Mouse (Mus musculus) frontal cortex, postnatal 25 days (tissue): ENCODE results near the gene Pgap3.

ENCODE experiments used
- DNase-seq, 2 experiments: peaks; one replicate each; pipeline ENCODE4 v3.0.0; 2022; ENCODE audit warnings: low spot score in 2 of 2

Pgap3 gene

DNA sequence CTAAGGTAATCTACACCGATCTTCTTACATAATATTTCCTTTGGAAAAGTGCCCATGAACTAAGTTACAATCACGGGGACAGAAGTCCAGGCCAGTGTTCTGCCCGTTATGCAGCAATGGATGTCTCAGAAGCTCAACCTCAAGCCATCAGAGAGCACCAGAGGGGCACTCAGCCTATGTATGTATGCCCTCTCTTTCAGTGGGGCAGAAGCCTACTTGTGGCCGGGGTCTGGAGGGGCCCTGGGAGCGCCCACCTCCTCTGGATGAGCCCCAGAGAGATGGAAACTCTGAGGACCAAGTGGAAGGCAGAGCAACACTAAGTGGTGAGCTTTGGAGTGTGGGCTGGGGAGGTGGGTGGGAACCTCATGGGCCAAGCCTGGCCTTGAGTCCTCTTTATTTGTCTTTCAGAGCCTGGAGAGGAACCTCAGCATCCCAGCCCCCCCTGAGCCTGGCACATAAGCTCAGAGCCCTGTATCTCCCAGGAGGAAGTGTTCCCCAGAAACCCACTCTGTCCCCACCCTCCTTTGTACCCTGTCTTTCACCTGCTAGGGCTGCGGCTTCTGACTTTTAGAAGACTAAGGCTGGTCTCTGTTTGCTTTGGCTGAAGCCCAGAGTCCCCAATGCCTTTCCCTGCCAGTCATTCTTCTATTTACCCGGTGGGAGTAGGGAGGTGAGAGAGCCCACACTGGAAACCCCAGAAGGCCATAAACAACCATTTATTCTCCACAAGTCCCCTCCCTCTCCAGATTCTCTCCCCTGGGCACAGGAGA is 43.5 kb downstream of the Pgap3 start:
- no peak for DNase-seq

DNA sequence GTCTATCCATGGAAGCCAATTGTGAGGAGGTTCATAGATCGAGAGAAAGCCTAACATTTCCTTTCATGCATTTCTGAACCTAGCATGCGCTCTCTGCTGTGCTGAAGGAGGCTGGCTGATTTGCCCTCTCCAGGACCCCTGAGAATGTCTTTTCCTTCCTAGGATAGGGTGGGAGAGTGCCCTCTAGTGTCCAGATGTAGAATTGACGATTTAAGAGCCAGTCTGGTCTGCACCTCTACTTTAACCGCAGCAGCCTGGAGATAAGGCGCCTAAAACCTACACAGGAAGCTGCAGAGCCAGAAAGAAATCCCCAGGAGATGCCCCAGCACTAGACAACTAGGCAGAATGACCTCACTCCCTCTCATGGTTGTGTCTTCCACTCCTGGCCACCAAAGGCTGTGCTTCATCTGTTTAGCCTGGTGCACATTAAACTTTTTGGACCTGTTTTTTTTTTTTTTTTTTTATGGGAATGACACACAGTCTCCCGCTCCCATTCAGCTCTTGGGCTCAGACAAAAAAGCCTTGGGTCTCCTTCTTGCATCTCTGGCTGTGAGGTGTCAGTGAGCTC is 44.5 kb downstream of the Pgap3 start:
- DNase-seq = peak in 1 of 2 experiments; percentile 55

DNA sequence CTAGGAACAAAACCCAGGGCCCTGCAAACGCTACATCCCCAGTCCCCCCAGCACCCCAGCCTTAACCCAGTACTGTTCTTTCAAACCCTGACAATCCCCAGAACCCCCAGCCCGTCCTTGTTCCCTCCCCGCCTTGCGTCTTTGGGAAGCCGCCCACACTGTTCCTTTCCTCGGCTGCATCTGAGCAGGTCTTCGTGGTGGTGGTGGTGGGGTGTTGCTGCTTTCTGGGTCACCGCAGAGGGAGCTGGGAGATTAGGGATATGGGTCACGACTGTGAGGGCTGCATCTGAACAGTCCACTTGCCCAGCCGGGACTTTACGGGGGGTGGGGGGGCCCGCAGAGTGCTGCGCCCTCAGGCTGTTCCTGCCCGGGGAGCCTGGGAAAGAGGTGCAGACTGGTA is 45.8 kb downstream of the Pgap3 start:
- DNase-seq = no peak

DNA sequence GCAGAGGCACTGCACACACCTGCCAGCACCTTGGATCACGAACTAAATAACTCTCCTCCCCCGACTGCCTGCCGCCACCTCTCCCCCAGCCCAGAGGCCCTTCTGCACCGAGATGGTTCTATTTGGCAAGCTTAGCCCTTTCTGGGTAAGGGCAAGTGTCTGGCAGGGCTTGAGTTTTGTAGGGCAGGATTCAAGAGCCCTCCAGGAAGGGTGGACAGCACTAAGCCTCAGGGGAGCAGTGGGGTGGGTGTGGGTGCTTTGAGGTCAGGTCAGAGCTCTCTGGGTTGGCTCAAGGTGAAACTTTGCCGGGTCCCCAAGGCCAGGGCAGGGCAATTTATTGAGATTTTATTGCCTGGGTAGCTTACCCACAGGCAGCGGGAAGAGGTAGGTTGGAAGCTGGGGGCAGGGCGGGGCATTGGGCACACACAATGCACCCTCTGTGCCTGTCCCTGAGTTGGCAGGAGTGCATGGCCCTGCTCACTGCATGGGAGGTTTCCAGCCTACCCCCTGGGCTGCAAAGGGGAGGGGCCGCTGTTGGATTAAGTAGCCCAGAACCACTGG is 46.6 kb downstream of the Pgap3 start:
- no peak for DNase-seq

DNA sequence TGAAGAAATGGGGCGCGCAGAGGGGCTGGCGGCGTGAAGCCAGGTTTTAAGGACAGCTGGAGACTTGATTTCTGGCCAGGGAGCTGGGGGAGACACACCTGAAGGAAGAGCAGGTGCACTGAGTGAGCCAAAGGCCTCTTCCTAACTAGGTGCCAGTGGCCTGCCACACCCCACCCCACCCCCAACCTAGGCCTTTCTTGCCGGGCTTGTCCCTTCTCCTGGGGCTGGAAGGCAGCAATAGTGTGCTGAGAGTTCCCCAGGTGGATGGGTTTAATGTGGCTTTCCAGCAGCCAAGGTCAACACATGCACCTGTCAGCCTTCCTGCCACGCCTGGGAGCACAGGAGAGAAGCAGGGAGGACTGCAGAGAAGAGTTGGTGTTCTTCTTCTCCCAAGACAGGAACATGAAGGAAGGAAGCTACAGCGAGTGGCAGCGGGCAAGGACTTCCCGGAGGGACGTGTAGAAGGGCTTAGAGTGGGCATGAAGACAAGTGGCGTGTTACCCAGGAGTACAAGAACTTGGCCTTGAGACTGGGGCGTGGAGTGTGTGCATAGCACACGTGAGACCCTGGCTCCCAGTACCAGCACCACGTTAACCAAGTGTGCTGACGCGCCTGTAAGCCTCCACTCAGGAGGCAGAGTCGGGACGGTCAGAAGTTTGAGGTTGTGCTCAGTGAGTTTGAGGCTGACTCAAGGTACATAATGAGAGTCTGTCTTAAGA is 47.9 kb downstream of the Pgap3 start:
- no peak for DNase-seq

DNA sequence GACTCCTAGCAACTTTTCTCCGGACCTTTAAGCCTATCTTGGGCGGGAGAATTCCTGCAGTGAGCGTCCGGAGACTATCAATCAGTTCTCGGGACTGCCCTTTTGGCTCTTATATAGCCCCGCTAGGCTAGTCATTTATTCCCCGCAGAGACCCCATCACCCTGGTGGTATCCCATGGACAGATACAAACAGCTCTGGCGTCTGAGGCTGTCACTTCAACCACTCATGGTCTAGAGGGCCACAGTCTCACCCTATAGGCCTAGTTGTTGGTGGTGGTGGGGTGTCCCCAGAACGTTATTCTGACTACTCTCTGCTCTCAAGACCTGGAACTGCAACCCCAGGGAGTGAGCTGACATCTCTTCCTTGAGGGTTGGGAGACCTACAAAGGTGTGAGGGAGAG is 51.0 kb downstream of the Pgap3 start:
- DNase-seq = no peak

DNA sequence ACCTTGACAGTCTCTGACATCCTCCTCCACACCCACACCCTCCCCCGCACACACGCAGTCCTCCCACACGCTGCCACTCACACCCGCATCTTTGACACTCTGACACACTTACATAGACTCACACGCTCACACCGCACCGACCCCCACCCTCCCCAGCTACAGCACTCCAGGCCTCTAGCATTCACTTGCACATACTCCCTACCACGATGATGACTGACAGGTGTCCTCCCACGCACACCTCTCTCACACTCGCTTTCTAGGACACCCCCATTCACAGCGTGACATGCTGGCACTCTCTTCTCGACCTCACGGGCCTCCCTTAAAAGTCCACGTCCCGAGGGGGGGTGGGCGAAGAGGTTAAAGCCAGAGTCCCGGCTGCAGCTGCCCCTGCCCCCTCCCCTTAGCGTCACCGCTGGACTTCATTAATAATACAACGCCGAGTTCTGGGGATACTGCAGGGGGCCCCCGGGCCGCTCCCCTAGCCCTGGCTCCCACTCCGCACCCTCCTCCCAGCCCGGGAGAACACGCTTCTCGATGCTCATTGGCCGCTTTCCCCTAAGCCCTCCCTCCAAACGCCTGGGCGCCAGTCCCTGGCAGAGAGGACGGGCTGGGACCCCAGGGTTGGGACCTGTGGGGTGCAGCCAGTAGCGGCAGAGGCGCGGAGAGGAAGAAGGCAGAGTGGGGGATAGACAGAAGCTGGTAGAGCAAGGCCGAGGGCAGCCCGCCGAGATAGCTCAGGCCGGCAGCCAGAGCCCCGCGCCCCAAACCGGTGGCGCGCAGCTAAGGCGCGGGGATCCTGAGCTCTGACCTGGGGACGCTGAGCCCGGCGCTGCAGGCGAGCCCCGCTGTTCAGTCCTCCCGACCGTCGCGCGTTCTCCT is 52.0 kb downstream of the Pgap3 start, which contains the start of gene Ppp1r1b:
Gene Ppp1r1b, plus strand, starts transcription at position 322 of the 879 bp plus-strand sequence.
- DNase-seq = peak in 1 of 2 experiments; percentile 67

DNA sequence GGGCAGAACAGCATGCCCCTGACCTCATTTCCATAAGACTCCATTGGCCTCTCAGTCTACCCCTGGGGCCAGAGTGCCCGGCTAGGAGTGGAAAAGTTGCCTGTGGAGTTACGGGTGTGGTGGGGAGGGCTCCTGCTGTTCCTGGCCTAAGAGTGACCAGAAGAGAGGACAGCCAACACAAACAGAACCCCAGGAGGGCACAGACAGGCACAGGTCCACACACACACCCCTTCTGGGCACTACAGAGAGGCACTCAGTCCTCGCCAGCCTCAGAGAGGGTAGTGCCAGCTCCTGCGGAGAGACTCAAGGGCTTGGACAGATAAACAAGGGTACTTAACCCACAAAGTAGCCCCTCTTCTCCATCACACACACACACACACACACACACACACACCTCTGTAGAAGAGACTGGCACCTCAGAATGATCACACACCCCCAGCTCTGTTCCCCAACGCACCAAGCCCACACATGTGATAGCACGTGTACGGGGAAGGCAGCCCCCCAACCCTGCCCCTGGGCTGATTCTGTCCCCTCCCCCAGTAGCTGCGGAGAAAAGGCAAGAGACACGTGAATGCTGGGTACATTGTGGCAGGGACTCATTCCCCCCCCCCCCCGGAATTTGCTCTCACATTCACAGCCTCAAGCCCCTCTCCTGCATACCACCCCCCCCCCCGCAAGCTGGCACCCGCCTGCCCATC is 52.8 kb downstream of the Pgap3 start:
- DNase-seq = no peak

DNA sequence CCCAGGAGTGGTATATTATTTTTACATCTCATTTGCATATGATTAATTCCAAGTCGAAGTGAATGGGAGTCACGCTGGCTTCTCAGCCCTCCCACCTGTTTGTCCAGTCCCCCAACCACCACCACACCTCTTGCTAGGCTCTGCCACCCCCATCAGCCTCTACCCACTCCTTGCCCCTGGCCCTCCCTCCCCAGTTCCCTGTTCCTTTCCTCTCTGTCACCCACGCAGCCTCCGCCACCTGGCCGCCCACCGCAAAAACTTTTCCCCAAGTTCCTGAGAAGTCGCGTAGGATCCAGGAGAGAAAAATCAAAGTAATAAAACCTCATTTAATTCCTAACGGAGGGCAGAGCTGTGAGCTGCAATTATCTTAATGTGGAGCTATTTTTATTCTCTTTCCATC is 54.1 kb downstream of the Pgap3 start:
- no peak for DNase-seq

DNA sequence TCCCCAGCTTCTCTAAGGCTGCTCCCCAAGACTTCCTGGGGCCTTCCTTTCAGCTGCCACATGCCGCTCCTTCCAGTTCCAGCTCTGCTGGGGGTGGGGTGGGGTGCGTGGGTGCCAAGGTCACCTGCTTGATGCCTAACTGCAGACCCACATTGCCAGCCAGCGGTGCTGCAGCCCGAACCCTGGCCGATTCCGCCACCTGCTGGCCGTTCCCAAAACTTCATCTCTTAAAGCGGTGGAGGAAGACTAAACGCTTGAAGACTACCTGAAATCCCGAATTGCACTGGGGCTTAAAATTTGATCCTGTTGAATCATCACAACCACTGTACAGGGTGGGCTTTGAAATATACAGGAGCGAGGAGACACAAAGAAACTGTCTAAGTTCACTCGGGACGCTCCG is 55.0 kb downstream of the Pgap3 start:
- DNase-seq = peak; percentile 79 to 85

DNA sequence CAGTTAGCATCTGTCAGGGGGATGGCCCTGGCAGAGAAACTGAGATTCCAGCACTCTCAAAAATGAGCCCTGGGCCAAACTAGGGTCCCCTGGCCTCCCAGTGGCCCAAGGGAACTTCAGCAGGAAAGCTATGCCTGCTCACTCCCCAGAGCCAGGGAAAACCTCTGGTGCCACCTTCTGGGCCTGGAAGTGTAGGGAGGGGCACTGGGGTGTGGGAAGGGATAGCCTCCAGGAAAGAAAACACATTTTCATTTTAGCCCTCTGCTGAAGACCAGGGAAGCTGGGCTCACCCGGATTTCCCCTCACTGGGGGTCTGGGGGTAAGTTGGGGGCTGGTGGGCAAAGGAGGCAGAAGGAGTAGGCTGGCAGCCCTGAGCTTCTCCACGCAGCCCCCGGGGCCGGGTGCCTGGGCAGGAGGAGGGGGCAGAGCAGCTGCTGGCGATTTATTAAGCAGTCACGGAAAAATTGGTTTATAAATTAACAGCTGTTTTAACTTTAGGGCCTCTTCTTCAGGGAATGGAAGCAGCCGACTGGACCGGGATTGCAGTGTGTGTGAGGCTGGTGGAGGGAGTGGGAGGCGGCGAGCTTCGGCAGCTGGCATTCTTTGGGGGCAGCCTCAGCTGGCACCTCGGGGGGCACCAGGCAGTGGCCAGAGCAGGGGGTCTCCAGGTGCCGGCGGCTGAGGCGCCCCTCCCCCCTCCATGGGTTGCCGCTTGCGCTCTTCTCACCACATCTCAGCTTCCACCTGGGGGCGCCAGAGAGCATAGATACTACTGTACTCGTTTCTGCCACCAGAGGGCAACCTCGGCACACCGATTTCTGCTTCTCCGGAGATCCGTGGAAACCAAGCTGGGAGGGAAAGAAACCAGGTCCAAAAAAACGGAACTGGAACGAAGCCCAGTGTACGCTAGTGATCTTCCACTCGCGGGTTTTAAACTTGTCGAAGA is 58.0 kb downstream of the Pgap3 start:
- DNase-seq = peak; percentile 100

DNA sequence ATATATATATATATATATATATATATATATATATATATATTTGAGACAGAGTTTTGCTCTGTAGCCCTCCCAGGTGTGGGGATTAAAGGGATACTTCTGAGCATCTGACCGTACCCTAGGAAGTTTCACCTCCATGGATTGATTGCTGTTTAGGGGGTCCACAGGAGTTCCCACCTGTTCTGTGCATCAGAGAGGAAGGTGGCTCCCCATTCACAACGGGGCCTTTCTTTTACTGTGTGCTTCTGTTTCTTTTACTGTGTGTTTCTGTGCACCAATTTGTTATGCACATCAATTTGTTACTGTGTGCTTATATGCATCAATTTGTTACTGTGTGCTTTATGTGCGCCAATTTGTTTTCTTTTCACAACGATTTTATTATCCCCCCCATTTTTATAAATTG is 59.1 kb downstream of the Pgap3 start:
- no peak for DNase-seq

DNA sequence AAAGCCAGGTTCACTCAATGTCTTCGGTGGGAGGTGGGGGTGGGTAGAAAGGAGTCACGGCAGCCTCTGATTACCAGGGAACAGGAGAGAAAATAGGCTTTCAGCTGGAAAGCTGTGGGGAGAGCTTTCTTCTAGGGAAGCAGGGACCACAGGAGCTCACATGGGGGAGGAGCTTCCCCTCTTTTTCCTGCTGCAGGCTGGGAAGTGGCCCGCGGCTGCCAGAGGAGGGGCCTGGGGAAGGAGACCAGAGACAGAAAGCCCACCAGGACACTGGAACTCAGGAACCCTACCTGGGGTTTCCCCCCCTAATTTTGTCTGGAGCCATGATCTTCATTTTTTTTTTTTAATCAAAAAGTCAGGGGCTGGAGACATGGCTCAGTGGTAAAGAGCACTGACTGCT is 59.7 kb downstream of the Pgap3 start:
- DNase-seq = no peak

DNA sequence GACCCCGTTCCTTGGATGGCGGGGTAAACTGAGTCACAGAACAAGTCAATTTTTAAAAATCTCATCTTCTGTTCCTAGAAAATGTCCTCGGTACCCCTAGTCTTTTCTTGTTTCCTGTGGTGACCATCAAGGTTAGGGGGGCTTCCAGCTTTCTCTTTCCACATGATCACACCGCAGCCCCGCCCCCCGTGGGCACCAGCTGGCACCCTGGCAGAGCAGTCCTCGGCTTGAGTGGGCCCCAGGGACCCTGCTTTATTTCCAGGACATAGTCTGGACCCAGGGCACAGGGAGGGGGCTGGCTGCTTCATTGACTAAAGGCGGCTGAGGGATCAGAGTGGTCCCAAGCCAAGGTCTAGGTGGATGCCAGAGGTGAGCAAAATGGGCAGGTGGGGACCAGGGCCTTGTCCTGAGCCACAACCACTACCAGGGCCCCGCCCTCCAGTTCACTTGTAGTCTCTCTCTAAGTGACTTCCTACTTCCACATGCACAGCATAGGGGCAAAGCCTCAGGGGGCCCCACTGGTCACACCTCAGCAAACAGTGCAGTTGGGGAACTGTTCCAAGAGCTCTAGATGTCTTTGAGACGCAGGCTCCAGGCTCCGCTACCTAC is 60.5 kb downstream of the Pgap3 start:
- DNase-seq = no peak

DNA sequence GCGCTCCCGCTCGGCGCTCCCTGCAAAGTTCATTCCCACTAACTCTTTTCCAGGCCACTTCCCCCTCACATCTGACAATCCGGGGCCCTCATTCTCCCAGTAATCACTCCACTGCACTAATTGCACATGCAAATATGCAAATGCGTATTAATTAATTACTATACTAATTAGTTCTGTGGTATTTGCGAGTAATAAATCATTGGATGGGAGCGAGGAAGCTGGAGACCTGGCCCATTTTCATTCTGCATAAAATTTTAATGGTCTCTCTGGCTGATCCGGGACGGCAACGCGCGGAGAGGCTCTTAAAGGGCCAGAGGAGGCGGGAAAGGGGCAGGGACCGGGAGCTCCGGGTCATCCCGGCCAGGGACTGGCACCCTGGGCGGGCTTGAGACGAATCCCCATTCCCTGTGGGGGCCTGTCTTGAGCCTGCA is 61.2 kb downstream of the Pgap3 start:
- no peak for DNase-seq
